Mouse (Mus musculus) limb, embryonic 10.5 days (tissue): ENCODE measurements around the gene 1190002N15Rik. TPM values are rescaled to one million over a fixed set of nuclear protein-coding genes. Genes with fewer than 3 reads are reported as not detected.

Source experiments
- polyA plus RNA-seq: library from polyadenylated mRNA; unstranded; fragments of >200 nt; fragmentation: Nextera tagmentation; extraction: Ambion mirVana; gene quantifications from 2 replicates; pipeline ENCODE4 v1.2.1, GENCODE M21; 2016

The 1190002N15Rik gene
- polyA plus RNA-seq, 1 experiment from 2014 or later = 6.6 TPM

Other genes starting within 250 kb of the 1190002N15Rik start
- gene Slc9a9, start 131.8 kb upstream of the 1190002N15Rik start, polyA plus RNA-seq = 0.69 and 1.5 TPM in 2 replicates